Mouse (Mus musculus): ENCODE data around the gene Rai2. TPM values are rescaled to one million over a fixed set of nuclear protein-coding genes. Genes with fewer than 3 reads are reported as not detected.
"Not testable (repeated sequence)": the region's sequence is repeated elsewhere in the genome, so short reads cannot be mapped to it uniquely, and the experiment has no call there.

Rai2 gene
- total RNA-seq, 2 experiments from 2014 or later = 22.6 to 32.7 TPM

- DNase-seq = not testable (repeated sequence)
Measured at GRCm38 (mm10) chrX:161826186-161826585, 109.3 kb downstream of the Rai2 start.

Measured in gastrocnemius, postnatal 10 days (tissue).